Mouse (Mus musculus): ENCODE data around the gene Tfcp2. TPM values are rescaled to one million over a fixed set of nuclear protein-coding genes. Genes with fewer than 3 reads are reported as not detected.
"Not testable (repeated sequence)": the region's sequence is repeated elsewhere in the genome, so short reads cannot be mapped to it uniquely, and the experiment has no call there.

Gene Tfcp2
- polyA plus RNA-seq, 1 experiment = 3.4 TPM

GRCm38 (mm10) chr15:100494647-100495046 is 57.2 kb downstream of the Tfcp2 start:
- DNase-seq (ENCODE audit: low read depth, low spot score) = no peak
- 2% methylated on average over 25 of the region's 29 CpGs for whole genome bisulfite sequencing

GRCm38 (mm10) chr15:100491966-100492365 is 59.8 kb downstream of the Tfcp2 start:
- whole genome bisulfite sequencing = 63% methylated on average over 9 of the region's 9 CpGs
- DNase-seq (ENCODE audit: low read depth, low spot score) = no peak

DNA sequence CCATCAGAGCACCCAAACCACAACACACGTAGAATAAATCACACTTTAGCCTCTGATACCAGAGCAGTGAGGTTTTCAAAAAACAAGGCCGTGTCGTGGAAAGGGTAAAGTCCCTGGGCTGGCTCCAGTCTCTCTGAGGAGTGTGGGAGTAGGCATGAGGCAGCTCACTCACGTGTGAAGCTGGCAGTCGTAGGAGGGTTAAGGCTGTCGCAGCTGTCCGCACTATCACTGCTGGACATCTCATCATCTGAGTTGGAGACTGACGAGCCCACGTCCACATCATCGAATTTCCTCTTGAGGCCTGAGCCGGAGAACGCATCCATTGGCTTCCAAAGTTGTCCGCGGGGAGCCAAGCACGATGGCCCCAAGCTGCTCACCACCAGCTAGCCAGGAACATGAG is 62.5 kb downstream of the Tfcp2 start:
- 89% methylated on average over 15 of the region's 15 CpGs for WGBS
- no peak for DNase-seq (ENCODE audit: low read depth, low spot score)

GRCm38 (mm10) chr15:100488297-100488696 is 63.5 kb downstream of the Tfcp2 start:
- WGBS = 71% methylated on average over 1 of the region's 1 CpGs
- DNase-seq (ENCODE audit: low read depth, low spot score) = not testable (repeated sequence)

- 75% methylated on average over 2 of the region's 2 CpGs for WGBS
- DNase-seq (ENCODE audit: low read depth, low spot score) = no peak
These were observed 64.8 kb downstream of the Tfcp2 start for GRCm38 (mm10) chr15:100487050-100487449.

DNA sequence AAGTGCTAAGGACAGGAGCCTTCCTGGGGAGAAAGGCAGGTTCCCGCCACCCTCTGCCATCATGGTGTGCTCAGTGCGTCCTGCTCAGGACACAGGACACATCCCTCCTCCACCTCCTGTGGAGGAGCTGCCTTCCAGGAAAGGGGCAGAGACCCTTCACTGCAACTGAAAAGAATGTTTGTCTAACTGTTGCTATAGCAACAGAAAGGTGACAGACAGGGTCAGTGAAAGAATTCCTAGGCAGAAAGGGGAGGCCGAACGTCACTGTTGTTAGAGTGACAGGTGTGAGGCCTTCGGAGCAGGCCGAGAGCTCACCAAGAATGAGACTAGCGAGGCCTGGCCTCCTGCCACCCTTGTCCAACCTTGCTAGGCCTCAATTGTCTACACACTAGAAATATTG is 65.4 kb downstream of the Tfcp2 start:
- DNase-seq (ENCODE audit: low read depth, low spot score) = no peak
- 82% methylated on average over 7 of the region's 7 CpGs for WGBS

- 76% methylated on average over 3 of the region's 3 CpGs for WGBS
- DNase-seq (ENCODE audit: low read depth, low spot score) = no peak
These were observed 66.2 kb downstream of the Tfcp2 start for GRCm38 (mm10) chr15:100485576-100485975.

GRCm38 (mm10) chr15:100478925-100479324 is 72.9 kb downstream of the Tfcp2 start:
- no peak for DNase-seq (ENCODE audit: low read depth, low spot score)
- WGBS = 83% methylated on average over 4 of the region's 4 CpGs

- DNase-seq (ENCODE audit: low read depth, low spot score) = no peak
- WGBS = 62% methylated on average over 10 of the region's 10 CpGs
These were observed 73.5 kb downstream of the Tfcp2 start for GRCm38 (mm10) chr15:100478351-100478750.

DNA sequence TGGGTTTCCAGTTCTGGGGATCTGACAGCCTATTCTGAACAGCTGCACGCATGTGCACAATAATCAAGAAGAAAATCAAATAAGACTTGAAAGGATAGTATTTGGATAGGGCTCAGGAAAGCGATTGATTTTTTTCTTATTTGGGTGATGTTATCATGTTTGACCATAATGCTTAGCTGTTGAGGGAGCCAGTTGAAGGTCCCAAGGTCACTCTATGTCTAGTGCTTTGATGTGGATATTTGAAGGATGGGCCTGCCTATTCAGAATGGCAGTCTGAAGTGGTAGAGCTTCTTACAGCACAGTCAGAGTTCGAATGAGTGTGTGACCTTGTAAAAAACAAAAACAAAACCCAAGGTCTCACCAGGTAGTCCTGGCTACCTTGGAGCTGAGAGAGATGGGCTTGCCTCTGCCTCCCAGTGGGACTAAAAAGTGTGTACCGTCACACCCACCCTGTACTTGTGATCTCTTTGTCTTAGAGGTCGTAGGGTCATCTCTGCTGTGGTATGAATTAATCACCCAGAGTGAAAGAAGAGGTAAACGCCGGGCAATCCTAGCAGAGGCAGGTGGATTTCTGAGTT is 77.8 kb downstream of the Tfcp2 start:
- 81% methylated on average over 7 of the region's 7 CpGs for WGBS
- DNase-seq (ENCODE audit: low read depth, low spot score) = no peak

- DNase-seq (ENCODE audit: low read depth, low spot score) = no peak
- WGBS = 61% methylated on average over 10 of the region's 10 CpGs
These were observed 81.8 kb downstream of the Tfcp2 start for GRCm38 (mm10) chr15:100470037-100470436.

- DNase-seq (ENCODE audit: low read depth, low spot score) = no peak
- WGBS = 1% methylated on average over 19 of the region's 19 CpGs
These were observed 82.6 kb downstream of the Tfcp2 start for GRCm38 (mm10) chr15:100469189-100469545.

DNA sequence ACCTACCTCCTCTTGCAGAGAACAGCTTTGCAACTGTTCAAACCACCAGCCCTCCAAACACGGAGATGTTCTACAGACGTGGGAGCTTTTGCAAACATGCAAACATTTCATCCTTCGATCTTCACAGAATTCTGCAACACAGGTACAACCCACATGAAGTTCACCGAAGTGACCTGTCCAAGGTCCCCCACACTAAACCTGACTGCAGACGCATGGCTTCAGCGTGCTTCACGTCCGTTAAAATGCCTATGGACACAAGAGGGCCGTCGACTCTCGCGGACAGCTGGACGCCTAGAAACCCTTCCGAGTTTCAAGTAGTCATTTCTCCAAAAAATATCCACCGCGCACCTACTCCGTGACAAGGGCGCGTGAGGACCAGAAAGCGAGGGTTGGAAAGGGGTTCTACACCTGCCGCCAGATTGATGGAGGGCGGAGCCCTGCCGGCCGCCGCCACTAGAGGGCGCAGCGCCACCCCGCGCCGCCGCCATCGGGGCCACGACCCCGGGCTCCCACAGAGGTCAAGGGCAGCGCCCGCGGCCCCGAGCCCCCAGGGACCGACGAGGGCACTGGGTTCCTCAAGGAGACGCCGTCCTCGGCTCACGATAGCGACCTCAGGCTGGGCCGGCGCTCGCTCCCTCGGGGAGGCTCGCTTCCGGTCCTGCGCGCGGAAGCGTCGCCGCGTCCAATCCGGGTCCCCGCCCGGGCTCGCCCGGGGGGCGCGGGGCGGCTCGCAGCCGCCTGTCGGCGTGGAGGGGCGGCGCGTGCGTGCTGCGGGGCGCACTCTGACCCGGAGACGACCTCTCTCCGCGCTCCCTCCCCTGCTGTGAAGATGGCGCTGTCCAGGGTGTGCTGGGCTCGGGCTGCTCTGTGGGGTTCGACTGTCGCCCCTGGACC is 83.3 kb downstream of the Tfcp2 start, which contains the start of gene Letmd1:
Gene Letmd1, plus strand, starts transcription at position 729 of the 894 bp plus-strand sequence.
- WGBS = 2% methylated on average over 83 of the region's 84 CpGs
- DNase-seq (ENCODE audit: low read depth, low spot score) = no peak

DNA sequence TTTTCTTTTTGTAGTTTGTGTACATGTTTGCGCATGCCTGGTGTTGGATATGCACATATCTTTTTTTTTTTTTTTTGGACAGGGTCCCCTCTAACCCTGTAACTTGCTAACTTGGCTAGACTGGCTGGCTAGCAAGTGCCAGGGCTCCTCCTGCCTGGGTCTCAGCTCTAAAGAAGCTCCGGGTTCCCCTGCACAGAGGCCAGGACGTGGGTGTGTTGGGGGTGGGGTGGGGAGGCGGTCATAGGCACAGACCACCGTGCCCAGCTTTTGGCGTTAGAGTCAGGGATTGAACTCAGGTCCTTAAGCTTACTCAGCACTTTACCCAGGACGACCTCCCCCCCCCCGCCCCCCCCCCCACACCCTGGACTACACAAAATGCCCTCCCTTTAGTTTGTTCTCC is 84.1 kb downstream of the Tfcp2 start:
- no peak for DNase-seq (ENCODE audit: low read depth, low spot score)
- 30% methylated on average over 8 of the region's 8 CpGs for WGBS

GRCm38 (mm10) chr15:100465432-100465831 is 86.4 kb downstream of the Tfcp2 start:
- no peak for DNase-seq (ENCODE audit: low read depth, low spot score)
- 33% methylated on average over 2 of the region's 2 CpGs for WGBS

DNA sequence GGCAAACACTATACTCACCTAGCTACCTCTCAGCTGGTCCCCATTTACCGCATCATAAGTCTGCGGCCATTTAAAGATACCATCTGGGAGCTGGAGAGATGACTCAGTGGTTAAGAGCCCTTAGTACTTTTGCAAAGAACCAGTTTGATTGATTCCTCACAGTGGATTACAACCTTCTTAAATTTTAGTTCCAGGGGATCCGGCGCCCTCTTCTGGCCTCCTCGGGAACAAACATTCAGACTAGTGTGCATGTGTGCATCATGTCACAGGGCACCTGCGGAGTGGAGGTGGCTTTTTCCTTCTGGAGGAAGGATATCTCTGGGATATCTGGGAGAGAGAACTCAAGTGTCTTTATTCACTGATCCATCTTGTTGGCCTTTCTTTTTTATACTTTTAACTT is 88.1 kb downstream of the Tfcp2 start:
- peak; percentile 47 for DNase-seq (ENCODE audit: low read depth, low spot score)
- 12% methylated on average over 6 of the region's 6 CpGs for WGBS

DNA sequence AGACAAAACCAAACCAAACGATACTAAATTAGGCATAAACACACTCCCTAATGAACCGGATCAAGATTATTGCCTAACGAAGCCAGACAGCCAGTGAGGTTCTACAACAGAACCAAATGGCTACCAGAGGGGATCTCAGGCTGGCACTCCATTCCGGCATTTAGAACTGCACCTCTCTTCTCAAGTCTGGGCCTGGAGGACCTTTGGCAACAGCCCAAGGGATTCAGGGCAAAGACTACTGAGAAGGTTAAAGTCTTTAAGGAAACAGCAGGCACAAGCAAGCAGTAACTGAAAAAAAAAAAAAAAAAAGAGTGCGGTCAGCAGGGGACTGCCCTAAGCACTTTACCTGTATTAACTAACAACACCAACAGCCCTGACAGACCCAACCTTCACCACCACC is 89.7 kb downstream of the Tfcp2 start:
- DNase-seq (ENCODE audit: low read depth, low spot score) = no peak
- 54% methylated on average over 5 of the region's 5 CpGs for WGBS

- no peak for DNase-seq (ENCODE audit: low read depth, low spot score)
- whole genome bisulfite sequencing = 70% methylated on average over 9 of the region's 9 CpGs
These were observed 90.2 kb downstream of the Tfcp2 start for GRCm38 (mm10) chr15:100461646-100462045.

DNA sequence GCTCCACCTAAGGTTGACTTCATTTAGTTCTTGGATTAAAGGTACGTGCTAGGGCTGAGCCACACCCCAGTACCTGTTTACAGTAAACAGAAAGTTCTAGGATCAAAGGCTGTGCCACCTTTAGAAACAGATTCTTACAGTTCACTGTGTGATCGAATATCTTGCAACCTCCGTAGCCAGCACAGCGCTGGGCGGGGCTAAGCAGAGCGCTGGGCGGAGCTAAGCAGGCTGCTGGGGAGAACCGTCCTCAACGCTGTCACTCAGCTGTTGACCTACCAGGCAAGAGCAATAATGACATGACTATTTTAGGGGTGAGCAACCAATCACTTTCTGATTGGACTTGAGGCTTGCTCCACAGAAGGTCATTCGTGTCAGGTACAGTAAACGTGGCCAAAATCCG is 90.9 kb downstream of the Tfcp2 start:
- DNase-seq (ENCODE audit: low read depth, low spot score) = peak; percentile 45
- WGBS = 8% methylated on average over 12 of the region's 12 CpGs

DNA sequence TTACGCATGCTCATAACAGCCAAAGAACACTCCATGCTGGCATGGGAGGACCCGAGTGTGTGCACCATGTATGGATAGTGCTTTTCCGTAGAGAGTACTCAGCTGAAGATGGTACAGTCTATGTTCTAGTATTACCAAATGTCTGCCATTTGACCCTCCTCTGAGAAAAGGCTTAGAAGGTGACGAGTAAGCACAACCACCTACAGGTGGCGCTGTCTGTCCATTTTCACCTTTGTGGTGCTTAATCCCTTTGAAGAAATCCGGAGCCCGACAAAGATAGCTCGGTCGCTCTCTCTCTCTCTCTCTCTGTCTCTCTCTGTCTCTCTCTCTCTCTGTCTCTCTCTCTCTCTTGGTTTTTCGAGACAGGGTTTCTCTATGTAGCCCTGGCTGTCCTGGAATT is 93.8 kb downstream of the Tfcp2 start:
- peak; percentile 51 for DNase-seq (ENCODE audit: low read depth, low spot score)
- 34% methylated on average over 10 of the region's 10 CpGs for WGBS

- DNase-seq (ENCODE audit: low read depth, low spot score) = peak; percentile 43
- 5% methylated on average over 17 of the region's 17 CpGs for WGBS
These were observed 94.5 kb downstream of the Tfcp2 start for GRCm38 (mm10) chr15:100457340-100457739.
